Mouse (Mus musculus): ENCODE measurements around the gene Gm10382.

DNA sequence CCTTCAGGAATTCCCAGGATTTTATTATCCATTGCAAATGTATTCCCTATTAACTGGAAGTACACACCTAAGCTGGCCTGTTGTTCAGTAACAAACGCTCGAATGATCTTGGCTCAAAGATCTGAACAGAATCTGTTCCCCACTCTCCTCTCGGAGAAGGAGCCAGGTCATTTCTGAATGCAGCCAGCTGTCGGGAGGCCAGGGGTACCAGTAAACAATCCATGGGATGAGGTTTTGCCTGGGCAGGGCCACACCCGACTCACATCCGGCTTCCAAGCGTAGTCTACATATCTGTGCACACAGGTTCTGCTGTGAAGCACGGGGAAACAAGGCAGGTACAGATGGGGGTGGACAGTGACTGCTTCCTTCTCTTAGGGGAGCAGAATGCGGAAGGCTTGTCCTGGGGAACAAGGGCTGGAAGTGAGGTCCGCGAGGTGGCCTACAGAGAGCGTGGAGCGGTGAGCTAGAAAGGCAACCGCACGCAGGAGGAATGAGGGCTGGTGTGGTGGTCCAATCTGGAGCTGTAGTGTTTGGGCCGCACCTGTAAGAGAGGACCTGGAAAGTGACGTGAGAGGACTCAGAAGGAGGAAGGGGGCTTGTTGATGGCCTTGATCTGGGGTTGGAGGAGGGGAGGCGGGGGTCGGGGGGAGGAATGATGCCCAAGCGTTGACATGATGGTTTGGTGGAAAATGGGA is 17.3 kb downstream of the Gm10382 start:
- TF ChIP-seq CTCF (IDR thresholded peaks at IDR 0.05; ENCODE audit: low read depth) (no peak), EP300 (IDR thresholded peaks at IDR 0.05; ENCODE audit: low read depth) (no peak)

Measured in liver, embryonic 14.5 days (tissue).